Comparison of ENCODE assay signal across 24 mouse cellular contexts in the genomic region with DNA sequence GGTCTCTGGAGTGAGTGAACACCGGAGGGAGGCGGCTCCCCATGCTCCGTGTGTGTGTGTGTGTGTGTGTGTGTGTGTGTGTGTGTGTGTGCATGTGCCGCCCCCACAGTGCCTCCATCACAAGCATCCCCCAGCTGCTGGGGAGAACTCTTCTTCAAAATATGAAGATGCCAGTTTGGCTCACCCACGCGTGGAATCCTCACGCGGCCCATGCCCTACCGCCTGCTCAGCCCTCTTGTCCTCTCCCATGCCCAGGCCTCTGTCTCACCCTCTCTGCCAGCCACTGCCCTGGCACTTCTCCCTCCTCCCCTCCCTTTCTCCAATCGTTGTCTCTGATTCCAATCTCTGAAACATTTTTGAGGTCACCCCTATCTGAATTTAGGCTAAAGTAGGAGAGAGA. TPM values are rescaled to one million over a fixed set of nuclear protein-coding genes. Genes with fewer than 3 reads are reported as not detected.
DNase-seq lines count a peak whose midpoint lies in the region; ATAC-seq lines count a peak whose summit lies in the region.
"Had no signal": no experiment of that assay in that cellular context is flagged by ENCODE, and none has a peak within 500 bp of the region (broad histone marks: within the 10 kb centered on the region; RNA-seq: fewer than 3 reads in every experiment).

No protein-coding gene starts in this region.

- H3K27me3 ChIP-seq in forebrain, embryonic 12.5 days, result no peaks in the 10 kb centered on the region; the same call in 1 of the 2 replicates
- H3K27me3 ChIP-seq: Patski had no signal

- 91% methylated on average over 10 of the region's 10 CpGs for WGBS in forebrain, embryonic 12.5 days

- H3K4me3 ChIP-seq in forebrain, embryonic 12.5 days (replicated peaks), result no peak overlapping the region
- H3K4me3 ChIP-seq: embryonic facial prominence, embryonic 12.5 days; heart, embryonic 12.5 days; limb, embryonic 10.5 days; midbrain, embryonic 12.5 days; neural tube, embryonic 13.5 days had no signal

- no peak overlapping the region for H3K4me2 ChIP-seq in forebrain, embryonic 12.5 days
- H3K4me2 ChIP-seq: embryonic facial prominence, embryonic 12.5 days; heart, embryonic 12.5 days; liver, embryonic 11.5 days; midbrain, embryonic 12.5 days; neural tube, embryonic 13.5 days had no signal

- H3K9ac ChIP-seq in forebrain, embryonic 12.5 days, result no peak overlapping the region
- H3K9ac ChIP-seq: embryonic facial prominence, embryonic 12.5 days; heart, embryonic 12.5 days; midbrain, embryonic 12.5 days; neural tube, embryonic 13.5 days had no signal

- no peaks in the 10 kb centered on the region for H3K9me3 ChIP-seq in forebrain, embryonic 12.5 days
- H3K9me3 ChIP-seq: embryonic facial prominence, embryonic 12.5 days; heart, embryonic 12.5 days; limb, embryonic 10.5 days; midbrain, embryonic 12.5 days; neural tube, embryonic 13.5 days had no signal

- peaks cover 3% of the 10 kb centered on the region; the same call in 1 of the 2 replicates for H3K4me1 ChIP-seq in forebrain, embryonic 12.5 days
- H3K4me1 ChIP-seq: heart, embryonic 12.5 days; midbrain, embryonic 12.5 days; neural tube, embryonic 13.5 days had no signal

- intact Hi-C loops in left cerebral cortex, postnatal 4 days (cut with DNase I), result no loop called here
- intact Hi-C loops in left cerebral cortex, postnatal 10 days (cut with DNase I), result no loop called here

- ATAC-seq in forebrain, embryonic 12.5 days (ENCODE audit: low FRiP score), result no peak
- ATAC-seq: Patski had no signal

- H3K36me3 ChIP-seq in forebrain, embryonic 12.5 days (replicated peaks), result no peaks in the 10 kb centered on the region
- H3K36me3 ChIP-seq: embryonic facial prominence, embryonic 12.5 days; heart, embryonic 12.5 days; limb, embryonic 10.5 days; midbrain, embryonic 12.5 days; neural tube, embryonic 13.5 days had no signal

- peak; percentile 43 for DNase-seq in left cerebral cortex, adult 11 months (ENCODE audit: low spot score)
- DNase-seq in left cerebral cortex, postnatal 4 days, result no peak
- DNase-seq in frontal cortex, postnatal 36 days (ENCODE audit: low spot score in 2 of 2), result peak; percentile 39 to 68
- peak; percentile 27 to 71 for DNase-seq in left cerebral cortex, postnatal 10 days (ENCODE audit: extremely low spot score in 1 of 2, low spot score in 2 of 2)
- peak; percentile 59 to 62 for DNase-seq in right cerebral cortex, postnatal 36 days (ENCODE audit: low spot score in 2 of 2)
- no peak for DNase-seq in lung, postnatal 10 days
- no peak for DNase-seq in adrenal gland, adult (ENCODE audit: inconsistent age in 2 of 2, low spot score in 1 of 2)
- DNase-seq: adrenal gland, postnatal 36 days; heart, postnatal 4 days; kidney, adult 2 months; kidney, postnatal 14 days; lung, adult 2 months; thymus, postnatal 25 days had no signal

- H3K27ac ChIP-seq in forebrain, embryonic 12.5 days, result no peak overlapping the region
- H3K27ac ChIP-seq: embryonic facial prominence, embryonic 12.5 days; limb, embryonic 10.5 days; macrophage; midbrain, embryonic 12.5 days; neural tube, embryonic 13.5 days had no signal

RNA-seq across cellular contexts. Expression of gene Cacna1i, which starts 47.7 kb away (rescaled TPM):
- total RNA-seq in left cerebral cortex, postnatal 4 days (2021), result 10 to 100 TPM; 43.3 to 44.4 TPM
- 10 to 100 TPM; 82.6 to 84.8 TPM for total RNA-seq in left cerebral cortex, postnatal 10 days (2021)
- 0.17 and 0.21 TPM in 2 replicates for polyA plus RNA-seq in forebrain, embryonic 12.5 days (2016; fragmentation: Nextera tagmentation; extraction: Ambion mirVana)
- total RNA-seq: common myeloid progenitor, adult 5-6 weeks had no signal
- polyA plus RNA-seq: heart, embryonic 12.5 days; macrophage; stomach, embryonic 16.5 days had no signal

Comparison
In these comparisons a context has a peak if more than half of its experiments do, and no peak if none do; other contexts are left out.
1. DNase-seq: peak in left cerebral cortex, adult 11 months (single experiment), frontal cortex, postnatal 36 days (2 of 2), left cerebral cortex, postnatal 10 days (2 of 2) and right cerebral cortex, postnatal 36 days (2 of 2); none in left cerebral cortex, postnatal 4 days (single experiment), lung, postnatal 10 days (single experiment) and adrenal gland, adult (0 of 2).